Mouse (Mus musculus): ENCODE results near the gene Vti1a. TPM values are rescaled to one million over a fixed set of nuclear protein-coding genes. Genes with fewer than 3 reads are reported as not detected.

Vti1a gene
- total RNA-seq, 2 experiments from 2014 or later: 49.5 to 49.7 TPM

DNA sequence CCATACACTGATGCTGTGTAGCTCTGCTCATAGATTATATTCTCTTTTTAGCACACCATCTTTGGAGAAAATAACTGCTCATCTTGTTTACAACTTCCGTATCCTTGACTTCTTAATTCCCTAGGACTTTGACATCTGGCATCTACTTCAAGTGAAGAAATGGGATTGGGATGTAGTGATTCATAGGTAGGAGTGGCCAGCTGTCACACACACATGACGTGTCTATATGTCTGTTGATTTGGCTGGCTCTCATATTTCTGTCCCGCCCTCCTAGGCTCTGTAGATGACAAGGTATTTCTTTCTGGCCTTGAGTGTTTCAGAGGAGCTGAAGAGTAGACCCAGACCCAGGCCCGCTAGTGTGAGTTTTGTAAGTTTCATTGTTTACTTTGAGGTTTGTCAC lies 197.8 kb downstream of the Vti1a start:
- DNase-seq (ENCODE audit: low spot score in 2 of 2): no peak

DNA sequence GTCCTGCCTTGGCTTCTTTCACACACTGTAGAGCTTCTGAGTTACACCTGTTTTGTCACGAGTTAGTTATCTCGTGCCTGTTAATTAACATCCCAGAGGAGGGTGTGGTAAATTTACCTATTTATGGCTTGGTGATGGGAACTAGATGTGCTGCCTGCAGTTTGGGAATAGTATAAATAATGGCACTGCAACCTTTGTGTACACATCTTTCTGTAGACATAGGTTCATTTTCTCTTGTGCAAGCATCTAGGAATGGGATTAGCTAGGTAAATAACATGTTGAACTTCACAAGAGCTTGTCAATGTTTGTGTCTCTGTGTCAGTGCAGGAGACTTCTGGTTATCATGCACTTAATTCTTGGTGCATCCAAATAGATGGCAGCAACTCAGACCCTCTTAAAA lies 204.1 kb downstream of the Vti1a start:
- DNase-seq (ENCODE audit: low spot score in 2 of 2): no peak

DNA sequence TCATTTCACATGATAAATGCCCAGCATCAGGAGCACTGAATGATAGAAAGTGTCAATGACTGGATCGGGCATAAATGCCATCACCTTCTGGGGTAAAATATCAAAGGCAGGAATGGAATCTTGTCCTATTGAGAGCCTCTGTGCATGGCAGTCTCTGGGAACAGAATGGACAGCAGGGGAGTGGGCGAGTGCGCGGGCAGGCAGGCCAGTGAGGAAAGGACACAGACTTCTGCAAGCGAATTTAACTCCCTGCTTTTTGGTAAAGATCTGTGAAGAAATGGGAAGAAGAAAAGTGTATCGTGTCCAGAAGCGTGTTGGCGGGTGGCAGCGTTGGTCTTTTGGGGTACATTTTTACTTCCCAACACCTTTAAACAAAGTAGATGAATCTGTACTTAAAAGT lies 207.2 kb downstream of the Vti1a start:
- no peak for DNase-seq (ENCODE audit: low spot score in 2 of 2)

DNA sequence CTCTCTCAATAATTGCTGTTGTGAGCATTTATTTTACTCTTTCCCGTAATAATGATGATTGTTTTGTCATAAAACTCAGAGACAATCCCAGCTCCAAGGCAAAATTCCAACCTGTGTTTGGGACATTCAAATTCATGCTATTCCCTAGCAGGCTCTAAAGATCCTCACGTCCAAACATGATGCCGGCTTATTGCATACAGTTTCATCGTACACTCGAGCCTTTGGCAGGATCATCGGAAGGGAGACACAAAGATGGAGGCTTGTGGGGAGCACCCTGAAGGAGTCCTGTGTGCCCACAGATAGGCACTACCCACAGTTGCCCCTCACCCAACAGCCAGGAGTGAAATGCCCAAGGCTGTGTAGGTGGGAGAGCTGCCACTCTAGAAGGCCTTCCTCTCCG lies 208.3 kb downstream of the Vti1a start:
- no peak for DNase-seq (ENCODE audit: low spot score in 2 of 2)

DNA sequence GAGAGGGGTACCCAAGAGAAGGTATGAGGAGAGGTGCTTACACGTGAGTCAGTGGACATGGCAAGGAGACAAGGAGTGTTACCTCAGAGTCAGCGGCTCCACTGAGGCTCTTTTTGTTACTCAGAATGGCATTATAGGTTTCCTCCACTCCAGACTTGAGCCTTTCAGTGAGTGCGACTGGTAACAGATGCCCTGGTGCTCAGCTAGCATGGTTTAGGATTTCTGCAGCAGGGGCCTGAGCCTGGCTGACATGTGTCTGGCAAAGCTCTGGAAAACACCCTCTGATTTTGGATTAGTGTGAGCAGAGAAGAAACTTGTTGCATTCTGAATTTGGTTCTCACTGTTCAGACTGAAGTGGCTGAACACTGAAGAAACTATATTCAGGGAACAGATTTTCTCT lies 209.0 kb downstream of the Vti1a start:
- peak in 1 of 2 experiments; percentile 30 for DNase-seq (ENCODE audit: low spot score in 2 of 2)

DNA sequence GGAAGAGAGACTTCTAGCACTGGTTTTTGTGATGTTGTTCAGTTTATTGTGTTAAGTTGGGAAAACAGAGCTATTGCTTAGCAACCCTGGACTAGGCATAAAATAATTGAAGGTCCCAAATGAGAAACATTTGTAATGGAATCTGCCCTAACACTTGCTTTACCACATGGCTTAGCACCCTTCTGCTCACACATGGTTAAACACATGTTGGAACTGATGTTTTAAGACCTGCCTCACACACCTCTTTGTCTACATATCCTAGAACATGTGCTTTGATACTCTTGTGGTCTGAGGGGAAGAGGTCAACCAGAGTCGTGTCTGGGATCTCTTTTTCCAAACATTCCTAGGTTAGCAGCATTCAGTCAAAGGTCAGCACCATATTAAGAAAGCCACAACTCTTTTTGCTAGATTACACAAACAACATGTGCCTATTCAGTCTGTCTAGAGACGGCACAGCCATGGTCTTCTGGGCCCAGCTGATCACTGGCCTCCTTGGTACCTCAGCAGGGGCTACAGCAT lies 210.7 kb downstream of the Vti1a start:
- DNase-seq (ENCODE audit: low spot score in 2 of 2): no peak

DNA sequence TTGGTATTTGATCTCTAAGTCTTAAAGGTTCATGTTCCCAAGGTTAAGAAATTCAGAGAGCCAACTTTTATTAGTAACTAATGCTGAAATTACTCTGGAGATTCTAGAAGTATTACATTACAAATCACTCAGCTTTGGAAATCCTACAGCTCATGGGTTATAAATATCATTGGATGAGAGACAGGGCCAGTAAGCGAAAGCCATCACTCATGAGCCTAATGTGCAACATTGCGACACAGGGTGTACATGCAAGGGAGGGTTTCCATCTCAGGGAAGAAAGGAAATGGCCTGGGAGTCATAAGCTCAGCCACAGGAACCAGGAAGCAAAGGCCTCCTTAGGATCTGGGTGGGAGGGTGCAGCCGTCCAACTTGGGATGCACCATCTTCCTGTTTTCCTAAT lies 213.9 kb downstream of the Vti1a start:
- DNase-seq (ENCODE audit: low spot score in 2 of 2): no peak

DNA sequence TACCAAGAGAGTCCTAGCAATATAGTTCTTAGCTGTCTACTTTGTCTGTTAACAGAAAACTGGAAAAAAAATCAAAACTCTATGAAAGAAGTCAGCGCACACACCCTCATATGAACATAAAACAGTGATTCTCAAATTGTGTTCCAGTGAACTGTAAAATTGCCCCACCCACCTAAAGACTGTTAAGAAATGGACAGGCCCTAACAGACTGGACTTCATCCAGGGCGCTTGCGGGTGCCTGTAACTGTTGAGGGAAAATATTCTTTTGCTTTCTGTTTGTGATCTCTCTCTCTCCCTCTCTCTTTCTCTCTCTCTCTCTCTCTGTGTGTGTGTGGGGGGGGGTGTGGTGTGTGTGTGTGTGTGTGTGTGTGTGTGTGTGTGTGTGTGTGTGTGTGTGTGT lies 216.6 kb downstream of the Vti1a start:
- no peak for DNase-seq (ENCODE audit: low spot score in 2 of 2)

DNA sequence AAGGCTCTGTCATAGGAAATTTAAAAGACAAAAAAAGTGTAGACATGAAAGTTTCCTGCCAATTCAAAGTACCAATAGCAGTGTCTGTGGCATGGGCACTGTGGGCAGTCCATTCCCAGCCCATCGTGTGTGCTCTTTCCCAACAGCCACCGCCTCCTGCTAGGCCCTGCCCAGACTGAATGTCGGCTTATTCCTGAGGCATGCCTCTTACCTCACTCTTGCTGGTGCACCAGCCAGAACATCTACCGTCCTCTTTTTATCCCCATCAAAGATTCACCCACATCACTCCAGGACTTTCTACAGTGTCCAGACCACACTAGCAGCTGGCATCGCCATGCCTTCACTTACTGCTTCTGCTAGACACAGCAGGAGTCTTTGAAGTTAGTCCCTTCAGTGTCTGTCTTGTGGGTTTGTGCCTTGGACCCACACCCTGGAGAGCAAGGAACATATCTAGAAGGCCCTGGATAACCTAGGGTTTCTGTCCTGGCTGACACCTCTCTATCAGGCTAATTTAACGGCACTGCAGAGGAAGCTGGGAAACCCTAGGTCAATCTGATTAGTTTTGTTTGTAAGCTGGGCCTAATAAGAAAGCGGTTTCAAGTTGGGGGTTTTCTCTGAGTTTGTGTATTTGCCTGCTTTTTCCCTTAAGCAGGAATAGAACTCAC lies 220.3 kb downstream of the Vti1a start:
- no peak for DNase-seq (ENCODE audit: low spot score in 2 of 2)

DNA sequence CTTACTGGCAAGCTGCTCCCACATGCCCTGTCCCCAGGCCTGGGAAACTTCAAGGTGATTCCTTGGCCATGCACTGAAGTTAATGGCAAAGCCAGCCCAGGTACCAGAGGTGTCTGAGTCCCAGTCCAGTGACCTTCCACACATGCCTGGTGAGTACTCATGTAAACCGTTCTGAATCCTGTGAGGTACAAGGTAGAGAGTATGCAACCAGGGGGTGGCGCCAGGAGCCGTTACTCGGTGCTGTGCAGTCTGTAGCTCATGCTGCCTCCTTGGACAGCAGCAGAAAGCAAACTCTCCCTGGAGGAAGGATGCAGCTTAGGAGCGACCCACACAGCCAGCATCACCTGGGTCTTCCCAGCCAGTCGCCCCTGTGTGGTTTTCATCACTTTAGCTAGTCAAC lies 221.6 kb downstream of the Vti1a start:
- no peak for DNase-seq (ENCODE audit: low spot score in 2 of 2)

DNA sequence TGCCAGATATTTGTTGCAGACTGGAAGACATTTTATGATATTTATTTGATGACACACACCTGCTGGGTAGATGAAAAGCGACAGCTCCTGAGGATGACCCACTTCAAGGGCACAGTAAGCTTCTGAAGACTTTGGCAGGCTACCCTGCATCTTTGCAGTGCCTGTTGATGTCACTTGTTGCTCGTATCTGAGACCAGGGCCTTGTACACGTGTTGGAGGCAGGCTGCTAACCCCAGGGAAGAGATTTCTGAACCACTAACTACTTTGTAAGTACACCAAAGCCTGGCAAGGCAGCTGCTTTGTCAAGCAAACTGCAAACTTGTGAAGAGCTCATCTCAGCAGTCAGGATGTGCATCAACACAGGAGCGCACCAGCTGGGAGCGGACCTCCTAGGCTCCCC lies 225.5 kb downstream of the Vti1a start:
- no peak for DNase-seq (ENCODE audit: low spot score in 2 of 2)

DNA sequence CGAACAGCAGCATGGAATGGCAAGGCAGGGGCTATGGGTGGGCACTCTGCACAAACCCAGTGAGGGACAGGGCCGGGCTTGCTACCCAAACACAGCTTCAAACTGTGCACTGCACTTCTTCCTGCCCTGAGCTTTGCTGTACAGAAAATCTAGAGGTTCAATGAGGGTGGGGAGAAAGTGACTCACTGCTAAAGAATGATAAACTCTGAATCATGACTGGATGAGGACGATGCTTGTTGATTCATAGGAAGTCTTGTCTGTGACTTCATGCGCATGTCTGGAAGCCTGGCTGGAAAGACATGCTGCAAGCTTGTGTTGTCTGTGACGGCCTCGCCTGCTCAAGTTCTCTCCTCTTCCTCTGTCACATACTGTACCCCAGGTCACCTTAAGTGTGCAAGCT lies 226.4 kb downstream of the Vti1a start:
- no peak for DNase-seq (ENCODE audit: low spot score in 2 of 2)

DNA sequence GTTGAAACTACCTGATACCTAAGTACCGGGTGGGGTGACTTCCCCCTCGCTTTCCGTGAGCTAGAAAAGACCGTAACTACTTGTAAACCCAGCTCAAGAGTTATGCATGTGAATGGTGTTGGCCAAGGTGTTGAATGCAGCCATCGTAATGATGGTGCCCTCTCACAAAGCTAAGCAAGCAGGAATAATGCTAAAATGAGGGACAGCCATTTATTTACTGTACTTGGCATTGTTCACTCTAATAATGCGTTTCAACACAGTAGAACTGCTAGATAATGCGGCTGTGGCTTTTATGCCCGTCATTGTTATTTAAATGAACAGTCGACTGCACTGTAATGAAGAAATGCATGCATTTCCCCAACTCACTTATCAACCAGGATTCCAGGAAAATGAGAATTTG lies 227.1 kb downstream of the Vti1a start:
- no peak for DNase-seq (ENCODE audit: low spot score in 2 of 2)

DNA sequence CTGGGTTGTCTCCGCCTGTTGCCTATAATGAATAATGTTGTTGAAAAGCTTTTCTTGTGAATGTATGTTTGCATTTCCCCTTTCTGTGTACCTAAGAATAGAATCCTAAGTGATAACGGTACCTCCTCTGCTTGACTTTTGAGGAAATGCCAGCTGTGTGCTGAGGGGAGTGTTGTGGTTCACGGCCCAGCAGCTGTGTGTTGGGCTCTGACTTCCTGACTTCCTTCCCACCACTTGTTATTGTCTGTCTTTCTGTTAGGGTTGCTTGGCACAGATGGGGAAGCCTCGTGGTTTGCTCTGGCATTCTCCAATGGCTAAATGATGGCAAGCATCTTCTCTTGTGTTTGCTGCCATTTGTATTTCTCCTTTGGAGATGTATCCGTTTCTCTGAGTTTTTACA lies 228.4 kb downstream of the Vti1a start:
- no peak for DNase-seq (ENCODE audit: low spot score in 2 of 2)

DNA sequence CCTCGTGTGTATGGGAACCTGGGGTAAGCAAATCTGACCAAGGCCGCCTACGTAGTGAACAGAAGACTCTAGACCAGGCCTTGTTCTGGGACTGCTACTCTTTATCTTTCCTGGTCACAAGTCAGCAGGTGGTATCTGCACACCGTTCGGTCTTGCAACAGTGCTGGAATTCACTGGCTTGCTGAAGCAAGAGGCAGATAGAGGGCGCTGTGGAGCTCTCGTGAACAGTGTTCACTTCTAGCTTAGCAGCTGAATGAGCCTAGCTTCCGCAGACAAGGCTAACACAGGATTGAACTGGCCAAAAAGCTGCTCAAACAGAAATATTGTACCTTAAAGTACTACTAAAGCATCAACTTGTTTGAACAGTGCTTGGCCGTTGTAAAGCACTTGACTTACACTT lies 229.4 kb downstream of the Vti1a start:
- DNase-seq (ENCODE audit: low spot score in 2 of 2): peak; percentile 66 to 80

DNA sequence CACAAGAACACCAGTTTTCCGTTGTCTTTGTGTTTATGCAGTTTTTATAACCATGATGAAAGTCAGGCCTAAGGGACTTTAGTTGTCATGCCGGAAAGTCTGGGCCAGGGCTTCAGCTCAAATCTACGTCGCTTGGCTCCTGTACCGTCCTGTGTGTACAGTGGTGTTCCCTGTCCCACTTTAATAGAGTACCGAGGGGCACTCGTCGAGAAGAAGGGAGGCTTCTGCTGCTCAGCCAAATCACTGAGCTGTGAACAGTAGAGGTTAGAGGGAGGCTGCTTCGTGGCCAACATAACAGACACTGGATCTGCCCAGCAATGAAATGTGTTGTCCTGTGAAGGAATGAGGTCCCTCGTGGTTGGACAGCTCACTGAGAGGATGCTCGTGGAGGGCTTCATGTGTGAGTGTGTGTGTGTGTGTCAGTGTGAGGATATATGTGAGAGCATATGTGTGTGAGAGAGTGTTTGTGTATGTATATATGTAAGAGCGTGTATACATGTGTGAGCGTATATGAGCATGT lies 230.0 kb downstream of the Vti1a start:
- DNase-seq (ENCODE audit: low spot score in 2 of 2): no peak

DNA sequence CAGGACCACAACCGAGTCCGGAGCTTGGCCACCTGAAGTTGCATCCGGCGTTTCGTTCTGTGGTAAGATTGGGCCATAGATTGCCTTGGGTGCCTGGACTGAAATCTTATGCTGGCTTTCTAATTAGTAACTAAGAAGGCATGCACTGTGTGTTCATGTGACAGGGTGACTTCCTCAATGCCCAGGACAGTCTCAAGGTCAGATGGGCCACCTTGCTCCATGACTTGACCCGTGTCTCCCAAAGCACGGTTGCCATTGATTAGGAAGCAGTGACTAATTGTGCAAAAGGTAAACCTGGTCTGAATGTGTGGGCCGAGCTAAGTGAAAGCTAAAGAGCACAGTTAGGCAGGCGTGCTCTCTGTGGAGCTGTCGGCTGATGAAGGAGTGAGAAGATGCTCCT lies 232.1 kb downstream of the Vti1a start:
- no peak for DNase-seq (ENCODE audit: low spot score in 2 of 2)

DNA sequence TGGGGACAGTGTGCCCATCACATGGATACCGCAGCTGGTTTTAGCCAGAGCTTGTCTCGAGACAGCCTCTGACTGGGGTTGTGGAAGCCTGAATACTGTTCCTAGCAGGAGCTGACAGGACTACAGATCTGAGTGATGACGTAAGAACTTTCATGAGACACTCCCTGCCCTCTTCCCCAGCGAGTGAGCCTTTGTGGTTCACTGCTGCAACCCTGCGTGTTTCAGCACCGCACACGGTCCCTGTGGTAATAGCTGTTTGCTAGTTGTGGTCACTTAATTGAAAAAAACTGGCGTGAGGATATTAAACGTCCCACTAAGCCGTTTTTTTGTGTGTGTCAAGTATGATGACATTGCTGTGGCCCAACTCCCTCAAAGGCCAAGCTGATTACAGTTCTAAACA lies 232.6 kb downstream of the Vti1a start:
- no peak for DNase-seq (ENCODE audit: low spot score in 2 of 2)

DNA sequence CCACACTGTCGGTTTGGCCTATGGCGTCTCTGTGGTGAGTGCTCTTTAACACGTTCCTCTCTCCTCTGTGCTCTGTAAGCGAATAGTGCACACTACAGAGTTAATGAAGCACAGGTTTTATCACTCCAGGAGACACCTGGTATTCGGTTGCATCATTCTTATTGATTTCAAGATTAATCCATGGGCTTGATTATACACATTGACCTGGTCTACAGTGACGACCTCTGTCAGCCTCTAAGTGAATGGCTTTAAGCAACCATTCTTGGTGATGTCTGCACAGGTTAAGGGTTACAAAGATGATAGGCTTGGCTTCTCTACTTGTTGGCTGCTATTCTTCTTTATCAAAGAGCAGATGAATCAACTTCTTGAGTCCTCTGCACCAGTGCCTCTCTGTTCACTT lies 234.1 kb downstream of the Vti1a start:
- DNase-seq (ENCODE audit: low spot score in 2 of 2): no peak

DNA sequence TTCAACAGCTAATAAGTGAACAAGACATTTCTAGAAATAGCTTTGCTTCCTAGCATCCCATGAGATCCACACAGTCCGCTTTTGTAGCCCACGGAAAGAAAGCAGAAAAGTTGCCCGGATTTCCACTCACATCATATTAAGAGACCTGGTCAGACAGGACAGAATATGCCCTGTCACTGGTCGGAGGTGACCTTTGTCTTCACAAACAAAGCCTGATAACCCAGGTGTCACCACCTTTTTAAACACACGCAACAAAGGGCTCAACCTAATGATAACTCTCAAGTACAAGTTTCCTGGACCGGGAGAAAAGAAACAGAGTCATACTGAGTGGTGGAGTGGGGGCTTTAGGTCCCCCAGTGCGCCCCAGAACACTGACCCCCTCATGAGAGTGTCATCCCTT lies 236.2 kb downstream of the Vti1a start:
- DNase-seq (ENCODE audit: low spot score in 2 of 2): no peak

DNA sequence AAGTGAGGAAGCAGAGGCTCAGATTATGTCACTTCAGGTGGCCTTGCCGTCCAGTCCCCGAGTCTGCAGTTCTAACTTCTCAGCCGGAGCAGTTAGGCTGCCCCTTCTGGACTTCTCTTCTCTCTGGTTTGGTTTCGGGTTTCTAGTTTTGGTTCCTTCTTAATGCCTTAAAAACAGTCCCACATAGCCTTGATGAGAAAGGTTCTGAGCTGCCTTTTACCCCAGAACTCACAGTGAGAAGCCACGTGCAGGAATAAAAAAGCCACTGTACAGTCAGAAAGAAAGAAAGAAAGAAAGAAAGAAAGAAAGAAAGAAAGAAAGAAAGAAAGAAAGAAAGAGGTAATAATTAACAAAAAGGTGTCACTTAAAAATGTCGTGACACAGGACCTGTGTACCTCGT lies 236.8 kb downstream of the Vti1a start:
- no peak for DNase-seq (ENCODE audit: low spot score in 2 of 2)

DNA sequence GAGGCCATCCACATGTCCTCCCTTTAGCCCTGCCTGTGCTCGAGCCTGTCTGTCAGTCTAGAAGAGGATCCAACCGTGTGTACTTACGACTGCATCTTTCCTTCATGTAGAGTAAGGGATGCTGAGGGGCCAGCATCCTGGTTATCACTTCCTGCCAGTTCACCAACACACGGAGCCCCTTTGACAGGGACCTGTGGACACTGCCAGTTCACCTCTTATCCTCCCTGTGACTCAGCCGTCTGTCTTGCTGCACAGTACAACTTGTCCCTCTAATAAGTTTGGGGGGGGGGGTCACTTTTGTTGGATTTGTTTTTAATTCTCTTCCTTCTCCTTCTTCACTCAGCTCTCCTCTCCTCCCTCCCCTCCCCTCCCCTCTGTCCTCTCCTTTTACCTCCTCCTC lies 238.2 kb downstream of the Vti1a start:
- no peak for DNase-seq (ENCODE audit: low spot score in 2 of 2)

DNA sequence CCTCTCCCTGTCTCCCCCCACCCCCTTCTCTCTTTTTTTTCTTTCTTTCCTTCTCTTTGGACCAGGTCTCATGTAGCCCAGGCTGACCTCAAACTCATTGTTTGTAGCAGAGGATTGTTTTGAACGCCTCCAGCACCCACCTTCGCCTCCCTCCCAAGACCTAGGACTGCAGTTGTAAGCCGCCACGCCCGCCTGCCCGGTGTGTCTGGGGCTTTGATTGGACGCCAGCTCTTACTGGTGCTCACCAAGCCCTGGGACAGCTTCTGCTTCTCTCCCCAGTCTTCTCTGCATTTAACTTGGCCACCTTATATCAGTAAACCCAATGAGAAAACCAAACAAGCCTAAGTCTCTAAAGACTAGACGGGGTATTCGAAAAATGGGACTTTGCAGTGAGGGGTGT lies 238.6 kb downstream of the Vti1a start:
- DNase-seq (ENCODE audit: low spot score in 2 of 2): no peak
